Mouse (Mus musculus): ENCODE measurements around the gene Gm2310.
"Not testable (repeated sequence)": the region's sequence is repeated elsewhere in the genome, so short reads cannot be mapped to it uniquely, and the experiment has no call there.

Gm2310 gene

DNA sequence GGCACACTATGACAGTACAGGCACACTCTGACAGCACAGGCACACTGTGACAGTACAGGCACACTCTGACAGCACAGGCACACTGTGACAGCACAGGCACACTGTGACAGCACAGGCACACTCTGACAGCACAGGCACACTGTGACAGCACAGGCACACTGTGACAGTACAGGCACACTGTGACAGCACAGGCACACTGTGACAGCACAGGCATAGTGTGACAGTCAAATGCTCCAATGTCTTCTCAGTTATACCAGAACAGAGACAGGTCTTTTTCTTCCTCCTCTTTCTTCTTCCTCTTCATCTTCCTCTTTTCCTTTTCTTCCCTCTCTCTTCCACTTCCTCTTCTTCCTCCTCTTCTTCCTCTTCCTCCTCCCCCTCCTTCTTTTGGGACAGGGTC, at the start of gene Gm2310:
TSS of gene Gm2310 (minus strand) at position 101 of the 400 bp plus-strand sequence.
- not testable (repeated sequence) for DNase-seq

DNA sequence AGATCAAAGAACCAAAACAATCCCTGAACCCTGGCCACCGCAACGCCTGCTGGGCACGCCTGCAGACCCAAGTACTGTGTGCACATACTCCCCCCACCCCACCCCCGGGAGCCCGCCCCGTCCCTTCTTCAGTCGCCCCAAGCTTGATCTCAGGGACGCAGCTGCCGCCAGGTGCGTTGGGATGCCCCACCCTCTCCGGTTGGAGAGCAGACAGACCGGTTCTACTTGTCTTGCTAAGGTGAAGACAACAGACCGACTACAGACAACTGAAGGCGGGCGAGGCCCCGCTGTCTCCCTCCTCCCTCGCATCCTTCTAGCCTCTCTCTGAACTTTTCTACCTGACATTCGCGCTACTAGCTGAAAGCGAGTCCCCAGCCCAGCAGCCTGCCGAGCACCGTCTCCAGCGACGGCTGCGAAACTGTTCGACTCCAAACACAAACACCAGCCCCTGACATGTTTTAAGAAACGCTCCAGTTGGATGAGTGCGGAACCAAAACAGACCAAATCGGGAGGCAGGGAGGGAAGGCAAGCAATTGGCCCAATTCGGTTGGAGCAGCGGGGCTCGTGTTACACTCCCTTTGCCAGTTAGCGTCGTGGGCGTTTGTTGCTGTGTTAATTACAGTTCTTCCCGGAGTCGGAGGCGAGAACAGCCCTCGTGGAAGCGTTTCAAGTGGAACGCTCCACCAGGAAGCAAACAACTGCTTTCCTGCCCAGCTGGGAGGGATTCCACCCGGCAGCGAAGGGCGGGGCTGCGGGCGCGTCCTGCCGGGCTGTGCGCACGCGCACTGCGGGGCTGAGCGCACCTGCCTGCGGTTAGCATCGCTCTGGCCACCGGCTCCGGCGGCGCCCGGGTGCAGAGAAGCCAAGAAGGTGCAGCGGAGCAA, 49.1 kb upstream of the Gm2310 start:
- DNase-seq, result peak; percentile 87 to 94

DNA sequence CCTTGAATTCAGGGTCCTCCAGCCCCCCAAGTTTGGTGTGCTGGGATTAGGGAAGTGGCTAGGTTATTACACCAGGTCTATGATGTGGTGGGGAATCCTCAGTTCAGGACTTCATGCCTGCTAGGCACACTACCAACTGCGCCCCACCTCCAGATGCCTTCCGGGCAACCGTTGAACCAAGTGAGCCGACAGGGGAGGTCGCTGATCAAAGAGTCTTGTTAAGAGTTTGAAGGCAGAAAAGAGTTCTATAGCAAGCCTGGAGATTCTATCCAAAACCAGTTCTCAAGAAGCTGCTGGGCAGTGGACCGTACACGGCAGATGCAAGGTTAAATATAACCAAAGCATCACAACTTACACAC, 48.5 kb upstream of the Gm2310 start:
- DNase-seq, result peak; percentile 30 to 49

DNA sequence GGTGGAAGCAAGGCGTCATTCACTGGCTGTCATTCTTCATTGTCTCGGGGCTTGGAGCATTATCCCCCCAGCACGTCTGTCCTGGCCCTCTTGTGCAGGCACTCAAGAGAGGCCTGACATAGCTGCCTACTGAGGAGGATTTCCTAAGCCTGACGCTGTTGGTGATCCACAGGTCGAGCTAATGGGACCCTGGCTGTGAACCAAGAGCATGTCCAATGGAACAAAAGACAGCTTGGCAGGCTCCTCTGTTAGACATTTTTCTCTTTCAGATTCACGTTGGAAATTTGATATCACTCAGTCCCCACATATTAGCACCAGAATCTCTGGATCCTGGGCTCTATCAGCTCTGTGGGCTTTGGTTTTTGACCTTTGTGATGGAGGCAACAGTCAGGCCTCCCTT, 45.7 kb upstream of the Gm2310 start:
- no peak for DNase-seq

DNA sequence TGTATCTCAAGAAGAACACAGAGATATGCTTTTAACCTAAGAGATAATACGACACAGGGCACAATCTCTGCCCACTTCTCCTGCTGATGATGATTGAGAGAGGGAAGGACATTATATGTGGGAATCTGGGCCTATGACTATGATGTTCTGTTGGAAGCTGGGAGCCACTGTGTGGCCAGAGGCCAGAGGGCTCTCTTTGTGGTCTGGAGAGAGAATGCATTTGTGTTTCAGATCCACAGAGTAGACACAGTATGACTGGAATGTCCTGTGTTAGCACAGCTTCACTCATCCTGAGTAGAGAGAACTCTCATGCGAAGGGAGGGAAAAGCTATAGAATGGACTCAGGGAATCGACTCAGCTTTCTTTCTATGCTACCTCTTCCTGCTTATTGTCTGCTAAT, 44.6 kb upstream of the Gm2310 start:
- DNase-seq, result no peak

DNA sequence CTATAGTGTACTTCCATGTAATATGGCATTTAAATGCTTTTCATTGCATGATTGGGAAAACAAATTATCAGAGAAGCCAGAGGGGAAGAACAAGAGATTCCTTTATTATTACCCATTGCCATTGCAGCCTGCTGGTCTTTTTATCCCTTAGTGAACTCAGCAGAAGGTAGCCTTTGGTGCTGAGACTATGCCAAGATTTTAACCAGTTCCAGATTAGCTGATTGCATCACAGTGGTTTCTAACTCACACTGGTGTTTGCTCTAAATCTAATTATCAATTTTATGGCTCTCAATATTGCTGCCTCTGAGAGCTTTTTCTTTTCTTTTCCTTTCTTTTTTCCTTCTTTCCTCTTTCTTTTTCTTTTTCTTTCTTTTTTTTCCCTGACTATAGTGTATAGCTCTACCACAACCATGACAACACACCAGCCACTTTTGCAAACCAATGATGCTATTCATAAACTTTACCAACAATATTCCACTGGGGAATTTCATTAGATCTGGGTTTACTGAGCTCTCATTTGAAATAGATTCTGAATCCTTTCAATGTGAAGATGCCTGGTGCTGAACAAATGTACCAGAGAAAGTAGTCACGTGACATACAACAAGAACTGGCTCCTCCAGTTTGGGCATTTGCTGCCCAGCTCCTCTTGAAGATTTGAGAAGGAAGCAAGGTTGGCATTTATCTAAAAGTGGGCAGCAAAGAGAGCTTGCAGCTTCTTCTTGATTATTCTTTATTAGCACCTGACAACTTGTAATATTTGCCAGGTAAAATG, 43.9 kb upstream of the Gm2310 start:
- no peak for DNase-seq

DNA sequence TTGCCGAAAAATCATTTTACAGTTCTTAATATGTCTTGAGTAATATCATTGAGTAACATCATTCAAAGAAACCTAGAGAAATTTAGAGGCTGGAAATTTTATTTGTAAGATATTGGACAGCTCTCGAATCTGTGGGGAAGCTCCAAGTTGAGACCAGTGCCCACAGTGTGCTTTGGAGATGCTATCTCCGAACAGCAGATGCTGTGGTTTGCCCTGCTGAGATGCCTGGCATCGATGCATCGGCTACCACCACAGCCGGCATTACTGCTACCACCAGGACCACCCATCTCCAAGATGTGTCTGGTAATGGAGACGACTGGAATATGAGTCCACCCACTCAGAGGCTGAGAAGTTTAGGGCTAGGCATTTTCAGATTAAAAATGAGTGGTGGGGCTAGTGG, 43.0 kb upstream of the Gm2310 start:
- no peak for DNase-seq

DNA sequence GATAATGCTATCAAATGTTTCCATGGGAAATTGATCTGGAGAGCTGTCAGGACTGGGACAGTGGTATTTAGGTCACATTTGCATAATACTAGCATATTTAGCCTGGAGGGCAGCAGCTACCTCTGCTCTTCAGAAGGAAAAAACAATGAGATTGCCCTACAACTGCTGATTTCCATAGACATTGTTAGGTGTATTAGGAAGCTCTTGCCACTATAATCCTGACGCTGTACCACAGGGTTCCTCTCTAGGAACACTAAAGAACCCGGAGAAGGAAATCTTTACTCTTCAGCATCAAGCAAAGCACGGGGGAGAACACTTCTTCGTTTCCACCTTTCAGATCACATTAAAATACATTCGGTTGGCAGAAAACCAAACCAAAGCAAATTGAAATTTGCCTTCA, 11.4 kb upstream of the Gm2310 start:
- no peak for DNase-seq

DNA sequence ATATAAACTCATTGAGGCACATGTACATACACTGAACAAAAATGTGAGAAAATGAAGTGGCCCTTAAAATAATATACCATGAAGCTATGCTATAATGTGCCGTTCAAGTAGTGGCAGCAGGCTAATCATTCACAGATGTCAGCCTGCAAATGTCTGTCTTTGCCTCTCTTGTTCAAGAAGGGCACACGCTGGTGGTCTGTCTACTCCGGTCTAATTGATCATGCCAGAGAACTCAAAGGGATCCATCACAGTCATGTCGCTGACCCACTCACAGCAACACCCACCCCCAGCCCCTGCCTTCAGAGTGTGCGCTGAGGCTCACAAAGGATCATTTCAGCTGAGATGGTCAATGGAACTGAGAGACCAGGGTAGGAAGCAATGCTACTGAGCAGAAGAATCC, 6.8 kb downstream of the Gm2310 start:
- DNase-seq, result no peak

DNA sequence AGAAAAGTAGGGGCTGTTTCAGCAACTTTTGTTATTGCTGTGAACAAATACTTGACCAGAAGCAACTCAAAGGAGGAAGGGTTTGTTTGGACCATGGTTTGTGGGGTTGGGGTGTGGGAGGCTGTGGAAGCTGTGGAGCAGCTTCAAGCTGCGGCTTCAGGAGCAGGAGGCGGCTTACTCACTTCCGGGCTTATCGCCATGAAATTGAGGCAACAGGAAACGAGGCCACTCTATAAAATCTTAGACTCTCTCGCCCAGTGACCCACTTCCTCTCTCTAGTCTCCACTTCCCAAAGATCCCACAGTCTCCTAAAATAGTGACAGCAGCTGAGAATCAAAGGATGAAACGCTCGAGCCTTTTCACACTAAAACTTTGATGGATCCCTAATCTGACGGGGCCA, 7.9 kb downstream of the Gm2310 start:
- peak; percentile 7 to 22 for DNase-seq

DNA sequence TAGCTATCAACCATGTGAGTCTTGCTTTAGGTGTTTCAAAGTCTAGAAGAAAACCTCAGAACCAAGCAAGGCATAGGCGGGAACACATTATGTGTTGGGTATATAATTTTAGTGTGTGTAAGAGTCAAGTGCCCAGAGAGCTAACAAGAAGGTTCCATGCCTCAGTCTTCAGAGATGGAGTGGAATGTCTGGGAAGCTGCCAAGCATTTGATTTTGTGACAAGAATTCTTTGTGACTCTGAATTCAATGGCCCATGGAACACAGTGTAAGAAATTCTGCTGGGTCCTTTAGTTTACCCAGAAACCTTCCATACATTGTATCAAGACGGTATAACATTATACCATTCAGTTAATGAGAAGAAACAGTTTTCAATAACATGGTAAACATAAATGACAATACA, 17.3 kb downstream of the Gm2310 start:
- DNase-seq, result no peak

DNA sequence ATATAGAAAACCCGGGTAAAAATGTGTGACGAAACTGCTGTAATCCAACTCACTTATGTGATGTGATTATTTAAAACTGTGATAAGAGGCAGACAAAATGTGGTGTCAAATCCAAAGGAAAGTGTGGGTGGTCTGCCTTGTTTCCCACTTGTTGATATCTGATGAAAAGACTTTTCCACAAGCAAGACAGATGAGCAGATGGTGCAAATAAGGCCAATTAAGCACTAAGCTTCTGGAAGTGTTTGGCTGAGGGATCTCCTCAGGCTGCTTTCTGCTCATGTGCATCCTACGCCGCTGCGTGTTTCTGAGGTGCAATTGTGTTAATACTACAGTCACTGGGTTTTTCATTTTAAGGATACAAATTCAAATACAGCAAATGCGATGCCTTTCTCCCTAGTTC, 34.5 kb downstream of the Gm2310 start:
- no peak for DNase-seq

DNA sequence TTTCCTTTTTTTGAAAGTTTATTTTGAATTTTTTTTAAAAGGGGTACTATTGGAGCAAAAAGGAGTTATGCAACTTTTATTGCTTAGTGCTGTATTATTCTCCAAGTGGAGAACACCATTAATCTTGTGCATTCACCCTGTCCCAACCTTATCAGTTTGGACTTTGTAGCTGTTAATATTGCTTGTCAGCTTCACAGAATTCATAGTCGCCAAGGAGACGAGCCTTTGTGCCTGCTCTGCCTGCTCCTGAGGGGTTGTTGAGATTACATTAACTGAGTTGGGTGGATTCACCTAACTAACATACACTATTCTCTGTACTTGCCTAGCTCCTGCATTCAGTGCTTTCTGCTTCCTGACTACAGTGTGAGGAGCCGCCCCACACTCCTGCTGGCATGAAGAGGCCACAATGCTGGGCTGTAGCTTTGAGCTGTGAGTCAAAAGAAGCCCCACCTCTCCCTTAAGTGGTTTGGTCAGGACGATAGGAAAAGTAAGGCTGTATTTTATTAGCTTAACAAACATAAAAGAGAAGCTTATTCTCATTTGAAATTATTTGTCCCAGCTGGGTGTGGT, 50.7 kb downstream of the Gm2310 start:
- no peak for DNase-seq

Data from kidney, postnatal 4 days (tissue).